Mouse (Mus musculus): ENCODE results near the gene Fbxw26. TPM values are rescaled to one million over a fixed set of nuclear protein-coding genes. Genes with fewer than 3 reads are reported as not detected.
"Not testable (repeated sequence)": the region's sequence is repeated elsewhere in the genome, so short reads cannot be mapped to it uniquely, and the experiment has no call there.

Fbxw26 gene
- not detected for total RNA-seq (2021)
- long read RNA-seq, experiment 1, result 0 reads
- long read RNA-seq, experiment 2, result 0 reads

GRCm38 (mm10) chr9:109745989-109746388 is at the start of gene Fbxw26:
TSS of gene Fbxw26 (minus strand) at chr9:109746089.
- DNase-seq (ENCODE audit: low spot score in 2 of 2); H3K4me3 ChIP-seq; H3K27ac ChIP-seq: not testable (repeated sequence)

GRCm38 (mm10) chr9:109795221-109795620 is 49.3 kb upstream of the Fbxw26 start:
- Histone ChIP-seq H3K4me3 (no peak overlapping the region), H3K27ac (no peak overlapping the region)
- no peak for TF ChIP-seq CTCF (conservative IDR thresholded peaks at IDR 0.05)
- no peak for DNase-seq (ENCODE audit: low spot score in 2 of 2)

DNA sequence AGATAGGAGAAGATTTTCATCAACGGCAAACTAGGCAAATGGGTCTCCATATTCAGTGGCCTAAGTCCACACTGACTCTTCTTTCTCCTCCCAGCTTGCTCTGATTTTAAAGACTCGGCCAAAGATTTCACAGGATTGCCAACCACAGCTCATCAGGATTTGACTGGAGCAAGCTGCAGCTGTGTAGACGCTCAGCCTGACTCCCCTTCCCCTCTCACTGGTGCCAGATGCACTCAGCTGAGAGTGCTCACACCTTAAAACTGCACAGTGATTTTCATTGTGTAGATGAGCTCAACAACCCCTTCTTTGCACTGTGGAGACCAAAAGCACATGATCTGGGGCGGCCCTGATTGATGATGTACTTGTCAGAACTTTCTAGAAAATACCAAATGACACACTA is 44.7 kb upstream of the Fbxw26 start, which contains the start of gene Fbxw27:
Gene Fbxw27 (minus strand): TSS at position 101 of the 400 bp plus-strand sequence.
- H3K27ac ChIP-seq; H3K4me3 ChIP-seq; DNase-seq (ENCODE audit: low spot score in 2 of 2): not testable (repeated sequence)

- H3K4me3 ChIP-seq; DNase-seq (ENCODE audit: low spot score in 2 of 2); H3K27ac ChIP-seq: not testable (repeated sequence)
Measured at GRCm38 (mm10) chr9:109766841-109767240, 21.0 kb upstream of the Fbxw26 start.

DNA sequence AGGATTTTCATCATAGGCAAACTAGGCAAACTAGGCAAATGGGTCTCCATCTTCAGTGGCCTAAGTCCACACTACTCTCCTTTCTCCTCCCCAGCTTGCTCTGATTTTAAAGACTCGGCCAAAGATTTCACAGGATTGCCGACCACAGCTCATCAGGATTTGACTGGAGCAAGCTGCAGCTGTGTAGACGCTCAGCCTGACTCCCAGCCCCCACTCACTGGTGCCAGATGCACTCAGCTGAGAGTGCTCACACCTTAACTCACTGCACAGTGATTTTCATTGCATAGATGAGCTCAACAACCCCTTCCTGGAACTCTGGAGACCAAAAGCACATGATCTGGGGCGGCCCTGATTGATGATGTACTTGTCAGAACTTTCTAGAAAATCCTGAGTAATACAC is 43.3 kb downstream of the Fbxw26 start, which contains the start of gene Fbxw18:
Gene Fbxw18 (minus strand): TSS at position 101 of the 400 bp plus-strand sequence.
- H3K27ac ChIP-seq; DNase-seq (ENCODE audit: low spot score in 2 of 2); H3K4me3 ChIP-seq: not testable (repeated sequence)

- DNase-seq (ENCODE audit: low spot score in 2 of 2), result peak; percentile 11 to 46
- TF ChIP-seq CTCF (conservative IDR thresholded peaks at IDR 0.05), result peak; percentile 81
- H3K4me3 ChIP-seq, result no peak overlapping the region
- no peak overlapping the region for H3K27ac ChIP-seq
Measured at GRCm38 (mm10) chr9:109685299-109685698, 60.6 kb downstream of the Fbxw26 start.

Other genes with a start within 250 kb of the Fbxw26 start
- gene Fbxw15, start 177.8 kb downstream of the Fbxw26 start, total RNA-seq (2021), result not detected
- gene Fbxw24, start 120.0 kb downstream of the Fbxw26 start, total RNA-seq (2021), result not detected
- gene Fbxw25, start 81.4 kb downstream of the Fbxw26 start, total RNA-seq (2021), result not detected
- not detected for gene Fbxw18, start 43.4 kb downstream of the Fbxw26 start, total RNA-seq (2021)
- not detected for gene Fbxw27, start 44.6 kb upstream of the Fbxw26 start, total RNA-seq (2021)
- gene Spink8, start 66.2 kb upstream of the Fbxw26 start, total RNA-seq (2021), result 10 to 100 TPM; 60.8 to 71.0 TPM
- gene Nme6, start 86.7 kb upstream of the Fbxw26 start, total RNA-seq (2021), result 10 to 100 TPM; 12.0 to 12.2 TPM
- gene Camp, start 103.5 kb upstream of the Fbxw26 start, total RNA-seq (2021), result not detected
- gene Cdc25a, start 129.5 kb upstream of the Fbxw26 start, total RNA-seq (2021), result 1 to 10 TPM; 4.7 TPM
- gene Map4, start 185.4 kb upstream of the Fbxw26 start, total RNA-seq (2021), result 100 to 1,000 TPM; 578 to 579 TPM